In the genomic region with DNA sequence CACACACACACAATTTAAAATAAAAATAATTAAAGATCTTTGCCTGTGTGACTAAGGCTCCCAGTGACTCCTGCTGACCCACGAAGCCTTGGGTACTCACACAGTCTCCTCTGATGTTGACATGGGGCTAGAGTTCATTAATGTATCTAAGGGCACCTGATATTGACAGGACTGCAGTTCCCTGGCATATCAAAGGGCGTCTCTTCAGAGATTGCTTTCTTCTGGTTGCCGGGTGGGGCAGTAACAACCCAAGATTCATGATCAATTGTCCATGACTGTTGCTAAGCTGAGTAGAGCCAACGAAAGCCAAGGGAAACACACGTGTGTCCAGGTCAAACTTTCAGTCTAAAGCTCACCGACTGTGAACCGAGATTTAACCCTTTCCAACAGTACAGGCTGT, we compare ENCODE assay signal across 14 mouse cellular contexts. TPM values are rescaled to one million over a fixed set of nuclear protein-coding genes. Genes with fewer than 3 reads are reported as not detected.
DNase-seq lines count a peak whose midpoint lies in the region; ATAC-seq and TF ChIP-seq lines count a peak whose summit lies in the region.
"Had no signal": no experiment of that assay in that cellular context is flagged by ENCODE, and none has a peak within 500 bp of the region (broad histone marks: within the 10 kb centered on the region; RNA-seq: fewer than 3 reads in every experiment).

No protein-coding gene starts in this region.

- peak; percentile 73 for ATAC-seq in intestine, embryonic 16.5 days
- 0 out of 2 replicates have a peak, but pooled peaks have one; percentile 21 for ATAC-seq in stomach, embryonic 14.5 days (ENCODE audit: insufficient number of reproducible peaks, insufficient read depth, low FRiP score, low read depth)
- no peak for ATAC-seq in megakaryocyte progenitor cell, adult 5-6 weeks (replicated peaks; ENCODE audit: poor library complexity)
- no peak for ATAC-seq in forebrain, embryonic 15.5 days (replicated peaks)

- no peaks in the 10 kb centered on the region for H3K9me3 ChIP-seq in intestine, embryonic 16.5 days (ENCODE audit: control insufficient read depth, low read length)
- H3K9me3 ChIP-seq in stomach, embryonic 14.5 days (ENCODE audit: control insufficient read depth, low read depth, low read length), result no peaks in the 10 kb centered on the region
- no peaks in the 10 kb centered on the region for H3K9me3 ChIP-seq in midbrain, embryonic 10.5 days (replicated peaks)
- no peaks in the 10 kb centered on the region for H3K9me3 ChIP-seq in forebrain, embryonic 15.5 days
- H3K9me3 ChIP-seq: embryonic facial prominence, embryonic 10.5 days; hindbrain, embryonic 13.5 days; liver, embryonic 13.5 days had no signal

- no peak overlapping the region for H3K9ac ChIP-seq in intestine, embryonic 16.5 days (ENCODE audit: low read depth, low read length)
- no peak overlapping the region for H3K9ac ChIP-seq in stomach, embryonic 14.5 days (replicated peaks; ENCODE audit: low read depth, low read length)
- H3K9ac ChIP-seq in forebrain, embryonic 15.5 days (replicated peaks), result no peak overlapping the region
- H3K9ac ChIP-seq: hindbrain, embryonic 13.5 days; liver, embryonic 13.5 days had no signal

- TF ChIP-seq POLR2A in lung, adult 2 months (IDR thresholded peaks at IDR 0.05; ENCODE audit: borderline replicate concordance, extremely low read depth, low read depth, low read length), result no peak

- no peak overlapping the region for H3K4me3 ChIP-seq in lung, adult 2 months (replicated peaks; ENCODE audit: extremely low read depth, low read depth, low read length)
- H3K4me3 ChIP-seq in intestine, embryonic 16.5 days (ENCODE audit: low read length), result no peak overlapping the region
- no peak overlapping the region for H3K4me3 ChIP-seq in stomach, embryonic 14.5 days (ENCODE audit: low read depth, low read length)
- H3K4me3 ChIP-seq in midbrain, embryonic 10.5 days, result no peak overlapping the region
- H3K4me3 ChIP-seq in forebrain, embryonic 15.5 days, result no peak overlapping the region
- H3K4me3 ChIP-seq: embryonic facial prominence, embryonic 10.5 days; hindbrain, embryonic 13.5 days; liver, embryonic 13.5 days had no signal

- DNase-seq in lung, postnatal 25 days (ENCODE audit: low spot score), result peak; percentile 28
- no peak for DNase-seq in lung, adult 2 months
- peak; percentile 40 for DNase-seq in kidney, postnatal 10 days
- DNase-seq in midbrain, embryonic 10.5 days (ENCODE audit: low spot score), result no peak
- DNase-seq: adrenal gland, postnatal 36 days; cerebellum, postnatal 25 days; liver, embryonic 13.5 days had no signal

- 60% methylated on average over 7 of the region's 7 CpGs for WGBS in lung, adult 2 months
- WGBS in intestine, embryonic 16.5 days, result 43% methylated on average over 7 of the region's 7 CpGs
- 48% methylated on average over 7 of the region's 7 CpGs for WGBS in stomach, embryonic 14.5 days
- WGBS in midbrain, embryonic 10.5 days, result 75% methylated on average over 7 of the region's 7 CpGs
- 69% methylated on average over 7 of the region's 7 CpGs for WGBS in forebrain, embryonic 15.5 days

- no peaks in the 10 kb centered on the region for H3K27me3 ChIP-seq in intestine, embryonic 16.5 days (replicated peaks; ENCODE audit: control insufficient read depth, insufficient read depth, low read length)
- H3K27me3 ChIP-seq in stomach, embryonic 14.5 days (ENCODE audit: control insufficient read depth, insufficient read depth, low read length), result no peaks in the 10 kb centered on the region
- H3K27me3 ChIP-seq in midbrain, embryonic 10.5 days (ENCODE audit: low read depth, poor library complexity, severe bottlenecking), result peaks cover 4% of the 10 kb centered on the region; the same call in 1 of the 2 replicates
- H3K27me3 ChIP-seq in forebrain, embryonic 15.5 days, result no peaks in the 10 kb centered on the region
- H3K27me3 ChIP-seq: hindbrain, embryonic 13.5 days; liver, embryonic 13.5 days had no signal

- H3K4me1 ChIP-seq in lung, adult 2 months (ENCODE audit: control insufficient read depth, insufficient read depth, low read length), result no peaks in the 10 kb centered on the region
- peaks cover 6% of the 10 kb centered on the region for H3K4me1 ChIP-seq in intestine, embryonic 16.5 days (ENCODE audit: control insufficient read depth, insufficient read depth, low read length)
- H3K4me1 ChIP-seq in stomach, embryonic 14.5 days (ENCODE audit: control insufficient read depth, insufficient read depth, low read length), result no peaks in the 10 kb centered on the region
- H3K4me1 ChIP-seq in midbrain, embryonic 10.5 days, result peaks cover 8% of the 10 kb centered on the region
- no peaks in the 10 kb centered on the region for H3K4me1 ChIP-seq in forebrain, embryonic 15.5 days

- no peaks in the 10 kb centered on the region for H3K36me3 ChIP-seq in intestine, embryonic 16.5 days (ENCODE audit: control insufficient read depth, insufficient read depth, low read length)
- H3K36me3 ChIP-seq in stomach, embryonic 14.5 days (ENCODE audit: control insufficient read depth, insufficient read depth, low read length), result no peaks in the 10 kb centered on the region
- no peaks in the 10 kb centered on the region for H3K36me3 ChIP-seq in midbrain, embryonic 10.5 days
- no peaks in the 10 kb centered on the region for H3K36me3 ChIP-seq in forebrain, embryonic 15.5 days
- H3K36me3 ChIP-seq: embryonic facial prominence, embryonic 10.5 days; hindbrain, embryonic 13.5 days; liver, embryonic 13.5 days had no signal

- H3K4me2 ChIP-seq in intestine, embryonic 16.5 days (ENCODE audit: low read depth, low read length), result no peak overlapping the region
- no peak overlapping the region for H3K4me2 ChIP-seq in stomach, embryonic 14.5 days (replicated peaks; ENCODE audit: low read depth, low read length)
- no peak overlapping the region for H3K4me2 ChIP-seq in forebrain, embryonic 15.5 days (replicated peaks)
- H3K4me2 ChIP-seq: hindbrain, embryonic 13.5 days; liver, embryonic 13.5 days had no signal

- TF ChIP-seq CTCF in lung, adult 2 months (IDR thresholded peaks at IDR 0.05; ENCODE audit: insufficient read depth, low read length), result no peak

- H3K27ac ChIP-seq in intestine, embryonic 16.5 days (ENCODE audit: low read length), result 0 out of 2 replicates have a peak overlapping the region, but pooled peaks have one; percentile 10
- H3K27ac ChIP-seq in stomach, embryonic 14.5 days (ENCODE audit: low read length), result no peak overlapping the region
- H3K27ac ChIP-seq in midbrain, embryonic 10.5 days (replicated peaks), result no peak overlapping the region
- H3K27ac ChIP-seq in forebrain, embryonic 15.5 days (replicated peaks), result no peak overlapping the region
- H3K27ac ChIP-seq: embryonic facial prominence, embryonic 10.5 days; hindbrain, embryonic 13.5 days; liver, embryonic 13.5 days; macrophage had no signal

RNA-seq across cellular contexts. Expression of a gene that starts 22.0 kb away (rescaled TPM):
- 25.9 and 38.7 TPM in 2 replicates for polyA plus RNA-seq in lung, adult 2 months (2012; rRNA removed)
- 12.6 and 16.4 TPM in 2 replicates for polyA plus RNA-seq in intestine, embryonic 16.5 days (2015; fragmentation: Nextera tagmentation; extraction: Ambion mirVana)
- 24.2 and 25.2 TPM in 2 replicates for polyA plus RNA-seq in stomach, embryonic 14.5 days (2014; fragmentation: Nextera tagmentation; extraction: Ambion mirVana)
- 21.0 and 23.9 TPM in 2 replicates for polyA plus RNA-seq in midbrain, embryonic 10.5 days (2016; fragmentation: Nextera tagmentation; extraction: Ambion mirVana)
- 46.9 and 55.3 TPM in 2 replicates for total RNA-seq in megakaryocyte progenitor cell, adult 5-6 weeks (2015)
- 50.9 and 65.1 TPM in 2 replicates for total RNA-seq in megakaryocyte progenitor cell, adult 5-6 weeks (2017)
- 31.8 and 33.5 TPM in 2 replicates for polyA plus RNA-seq in forebrain, embryonic 15.5 days (2015; fragmentation: Nextera tagmentation; extraction: Ambion mirVana)

RNA-seq across cellular contexts. Expression of a gene that starts 45.1 kb away (rescaled TPM):
- polyA plus RNA-seq in lung, adult 2 months (2012; rRNA removed), result 10.1 and 16.7 TPM in 2 replicates
- polyA plus RNA-seq in intestine, embryonic 16.5 days (2015; fragmentation: Nextera tagmentation; extraction: Ambion mirVana), result 19.8 and 20.1 TPM in 2 replicates
- 27.9 and 32.7 TPM in 2 replicates for polyA plus RNA-seq in stomach, embryonic 14.5 days (2014; fragmentation: Nextera tagmentation; extraction: Ambion mirVana)
- 35.8 and 40.8 TPM in 2 replicates for polyA plus RNA-seq in midbrain, embryonic 10.5 days (2016; fragmentation: Nextera tagmentation; extraction: Ambion mirVana)
- 60.7 and 65.3 TPM in 2 replicates for total RNA-seq in megakaryocyte progenitor cell, adult 5-6 weeks (2015)
- 38.1 and 56.2 TPM in 2 replicates for total RNA-seq in megakaryocyte progenitor cell, adult 5-6 weeks (2017)
- polyA plus RNA-seq in forebrain, embryonic 15.5 days (2015; fragmentation: Nextera tagmentation; extraction: Ambion mirVana), result 44.2 and 44.9 TPM in 2 replicates

Comparison
In these comparisons a context has a peak if more than half of its experiments do, and no peak if none do; other contexts are left out.
1. DNase-seq: peak in lung, postnatal 25 days (single experiment) and kidney, postnatal 10 days (single experiment); none in lung, adult 2 months (single experiment) and midbrain, embryonic 10.5 days (single experiment).
2. ATAC-seq: peak in intestine, embryonic 16.5 days (single experiment) and stomach, embryonic 14.5 days (single experiment); none in megakaryocyte progenitor cell, adult 5-6 weeks (single experiment) and forebrain, embryonic 15.5 days (single experiment).